Mouse (Mus musculus): Measurements from ENCODE around the gene Gm7029. TPM values are rescaled to one million over a fixed set of nuclear protein-coding genes. Genes with fewer than 3 reads are reported as not detected.
"Not testable (repeated sequence)": the region's sequence is repeated elsewhere in the genome, so short reads cannot be mapped to it uniquely, and the experiment has no call there.

Gm7029 gene
- total RNA-seq, 1 experiment from 2014 or later: not detected

DNA sequence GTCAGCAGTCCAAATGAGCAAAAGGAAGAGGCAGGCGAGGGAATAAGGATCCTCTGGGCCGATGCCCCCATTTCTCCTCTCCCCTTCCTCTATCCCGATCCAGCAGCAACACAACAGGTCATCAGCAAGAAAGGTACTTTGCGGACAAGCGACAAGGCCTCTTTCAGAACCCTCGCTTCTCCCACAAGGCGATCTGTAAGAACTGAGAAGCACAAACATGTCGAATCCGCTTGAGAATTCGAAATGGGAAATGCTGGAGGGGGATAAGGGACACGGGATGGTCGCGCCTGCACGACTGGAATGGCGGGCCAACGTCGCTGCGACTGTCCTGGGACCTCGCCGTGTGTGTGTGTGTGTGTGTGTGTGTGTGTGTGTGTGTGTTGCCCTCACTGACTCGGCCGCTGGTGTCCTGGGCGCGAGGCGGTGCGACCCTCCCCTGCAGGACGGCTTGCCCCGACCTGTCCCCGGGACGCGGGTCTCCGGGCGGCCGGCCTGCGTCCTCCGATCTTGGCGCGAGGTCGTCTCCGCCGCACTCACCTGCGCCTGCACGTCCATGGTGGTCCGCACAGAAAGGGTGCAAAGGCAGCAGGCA, 16.4 kb downstream of the Gm7029 start:
- ATAC-seq (replicated peaks; ENCODE audit: insufficient number of reproducible peaks, low FRiP score, low TSS enrichment, poor library complexity, severe bottlenecking): not testable (repeated sequence)

DNA sequence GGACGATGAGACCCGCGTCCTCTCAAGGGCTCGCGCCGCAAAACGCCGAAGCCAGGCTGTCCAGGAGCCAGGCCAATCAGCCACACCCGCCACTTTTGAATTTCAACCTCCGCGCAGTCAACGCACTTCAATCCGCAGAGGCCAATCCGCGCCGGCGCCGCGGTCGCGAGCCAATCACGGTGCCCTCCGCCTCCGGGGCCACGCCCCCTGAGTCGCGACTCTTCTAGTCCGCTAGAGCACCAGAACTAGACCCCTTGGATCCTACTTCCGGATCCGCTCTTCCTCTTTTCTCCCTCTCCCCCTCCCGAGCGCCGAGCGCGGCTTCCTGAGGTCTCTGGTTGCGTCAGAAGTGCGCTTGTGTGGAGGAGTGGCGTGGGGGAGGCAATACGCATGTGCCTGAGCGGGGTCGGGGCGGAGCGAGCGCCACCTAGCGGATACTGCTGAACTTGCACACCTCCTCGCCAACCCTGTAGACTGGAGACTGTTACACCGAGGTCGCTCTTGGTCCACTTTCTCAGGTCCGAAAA, 17.0 kb downstream of the Gm7029 start, which contains the start of gene Kifc1:
Kifc1 (minus strand) TSS at position 129 of the 527 bp plus-strand sequence.
- ATAC-seq (replicated peaks; ENCODE audit: insufficient number of reproducible peaks, low FRiP score, low TSS enrichment, poor library complexity, severe bottlenecking): peak; percentile 97

DNA sequence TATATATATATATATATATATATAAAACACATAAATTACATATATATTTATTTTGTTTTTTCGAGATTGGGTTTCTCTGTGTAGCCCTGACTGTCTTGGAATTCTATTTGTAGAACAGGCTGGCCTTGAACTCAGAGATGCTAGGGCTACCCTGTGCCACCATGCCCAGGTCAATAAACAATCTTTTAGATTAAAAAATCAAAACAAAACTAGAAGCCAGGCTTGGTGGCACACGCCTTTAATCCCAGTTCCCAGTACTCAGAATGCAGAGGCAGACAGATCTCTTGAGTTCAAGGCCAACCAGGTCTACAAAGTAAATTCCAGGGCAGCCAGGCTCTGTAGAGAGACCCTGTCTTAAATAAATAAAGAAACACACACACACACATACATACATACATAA, 17.7 kb downstream of the Gm7029 start:
- no peak for ATAC-seq (replicated peaks; ENCODE audit: insufficient number of reproducible peaks, low FRiP score, low TSS enrichment, poor library complexity, severe bottlenecking)

DNA sequence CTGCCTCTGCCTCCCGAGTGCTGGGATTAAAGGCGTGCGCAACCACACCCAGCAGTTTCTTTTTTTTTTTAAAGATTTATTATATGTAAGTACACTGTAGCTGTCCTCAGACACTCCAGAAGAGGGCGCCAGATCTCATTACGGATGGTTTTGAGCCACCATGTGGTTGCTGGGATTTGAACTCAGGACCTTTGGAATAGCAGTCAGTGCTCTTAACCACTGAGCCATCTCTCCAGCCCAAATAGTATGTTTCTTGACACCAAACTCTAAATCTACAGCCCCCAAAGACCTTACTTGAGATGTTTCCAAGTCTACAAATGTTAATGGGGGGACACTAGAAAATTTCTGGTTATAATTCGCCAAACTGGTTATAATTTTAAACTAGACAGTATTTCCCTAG, 18.3 kb downstream of the Gm7029 start:
- not testable (repeated sequence) for ATAC-seq (replicated peaks; ENCODE audit: insufficient number of reproducible peaks, low FRiP score, low TSS enrichment, poor library complexity, severe bottlenecking)

DNA sequence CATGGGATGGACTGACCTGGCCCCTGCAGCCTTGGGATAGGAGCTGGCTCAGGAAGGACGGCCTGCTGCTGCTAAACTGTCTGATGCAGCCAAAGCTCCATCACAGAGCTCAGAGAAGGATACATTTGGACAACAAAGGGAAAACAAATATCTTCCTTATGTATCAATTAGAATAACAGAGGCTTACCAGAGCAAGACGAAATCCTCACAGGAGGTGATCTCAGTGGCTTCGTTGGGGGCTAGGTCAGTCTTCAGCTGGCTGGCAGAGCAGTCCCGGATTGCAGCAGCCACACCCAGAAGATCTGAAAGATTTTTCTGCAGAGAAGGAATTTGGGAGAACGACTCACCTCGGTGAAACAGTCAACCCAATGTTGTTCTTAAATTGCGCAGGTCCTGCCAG, 18.8 kb downstream of the Gm7029 start:
- ATAC-seq (replicated peaks; ENCODE audit: insufficient number of reproducible peaks, low FRiP score, low TSS enrichment, poor library complexity, severe bottlenecking): no peak

DNA sequence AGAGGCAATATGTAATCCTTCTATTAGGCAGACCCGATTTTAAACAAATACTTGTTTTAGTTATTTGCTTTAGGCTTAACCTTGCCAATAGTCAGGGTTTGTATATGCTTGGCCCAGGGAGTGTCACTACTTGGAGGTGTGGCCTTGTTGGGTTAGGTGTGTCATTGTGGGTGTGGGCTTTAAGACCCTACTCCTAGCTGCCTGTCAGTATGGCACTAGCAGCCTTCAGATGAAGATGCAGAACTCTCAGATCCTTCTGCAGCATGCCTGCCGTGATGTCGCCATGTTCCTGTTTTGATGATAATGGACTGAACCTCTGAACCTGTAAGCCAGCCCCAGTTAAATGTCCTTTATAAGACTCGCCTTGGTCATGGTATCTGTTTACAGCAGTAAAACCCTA, 19.4 kb downstream of the Gm7029 start:
- ATAC-seq (replicated peaks; ENCODE audit: insufficient number of reproducible peaks, low FRiP score, low TSS enrichment, poor library complexity, severe bottlenecking): not testable (repeated sequence)

DNA sequence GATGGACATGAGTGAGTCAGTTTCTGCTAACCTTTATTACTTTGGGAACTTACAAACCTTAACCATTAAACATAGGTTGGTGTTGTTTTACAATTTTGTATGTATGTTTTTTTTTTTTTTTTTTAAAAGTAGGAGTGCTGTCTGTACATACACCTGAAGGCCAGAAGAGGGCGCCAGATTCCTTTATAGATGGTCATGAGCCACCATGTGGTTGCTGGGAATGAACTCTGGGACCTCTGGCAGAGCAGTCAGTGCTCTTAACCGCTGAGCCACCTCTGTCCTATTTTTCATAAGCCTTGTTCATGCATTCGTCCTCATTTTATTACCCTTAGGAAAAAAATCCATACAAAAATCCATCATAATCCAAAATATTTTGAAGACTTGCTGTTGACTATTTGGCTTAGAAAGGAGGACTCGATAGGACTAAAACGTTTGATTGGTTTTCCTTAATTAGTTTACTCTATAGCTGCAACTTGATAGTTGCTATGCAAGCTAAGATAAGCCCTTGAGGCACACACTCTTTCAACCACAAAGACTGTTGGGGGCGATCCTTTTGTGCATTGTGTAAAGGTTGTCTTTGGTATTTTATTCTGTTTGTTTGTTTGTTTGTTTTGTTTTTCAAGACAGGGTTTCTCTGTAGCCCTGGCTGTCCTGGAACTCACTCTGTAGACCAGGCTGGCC, 23.6 kb downstream of the Gm7029 start:
- ATAC-seq (replicated peaks; ENCODE audit: insufficient number of reproducible peaks, low FRiP score, low TSS enrichment, poor library complexity, severe bottlenecking): no peak

DNA sequence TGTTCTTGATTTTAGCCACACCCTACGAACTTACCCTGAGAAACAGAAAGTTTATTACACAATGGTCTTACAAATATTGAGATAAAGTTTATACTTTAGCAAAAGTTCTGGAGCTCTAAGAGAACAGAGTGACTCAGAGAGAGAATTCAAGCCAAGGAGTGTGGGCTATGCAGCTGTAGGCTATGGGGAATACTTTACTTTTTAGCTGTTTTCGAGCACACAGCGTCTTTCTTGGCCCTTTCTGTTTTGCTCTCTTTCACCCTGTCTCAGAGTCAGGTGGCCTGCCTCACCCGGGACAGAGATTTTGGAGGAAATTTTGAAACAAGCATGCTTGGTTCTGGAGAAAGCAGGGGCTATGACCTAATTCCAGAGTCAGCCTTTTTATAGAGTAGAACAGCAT, 24.6 kb downstream of the Gm7029 start:
- ATAC-seq (replicated peaks; ENCODE audit: insufficient number of reproducible peaks, low FRiP score, low TSS enrichment, poor library complexity, severe bottlenecking): not testable (repeated sequence)

DNA sequence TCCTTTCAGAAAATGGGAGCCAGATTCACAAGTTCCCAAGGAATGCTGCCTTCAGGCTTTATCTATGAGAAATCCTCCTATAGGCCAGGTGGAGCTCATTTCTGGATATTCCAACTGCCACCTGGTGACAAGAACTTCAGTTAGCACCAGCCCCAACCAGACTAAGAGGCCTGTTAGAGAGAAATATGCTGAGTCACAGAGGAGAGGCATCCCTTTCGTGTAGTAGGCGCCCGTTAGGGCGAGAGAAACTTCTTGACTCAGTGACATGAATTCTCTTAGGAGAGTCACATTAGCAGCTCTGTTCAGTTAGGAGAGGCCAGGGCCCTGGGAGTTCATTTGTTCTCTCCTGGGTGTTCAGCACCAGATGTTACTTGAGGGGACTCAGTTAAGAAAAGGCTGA, 26.0 kb downstream of the Gm7029 start:
- ATAC-seq (replicated peaks; ENCODE audit: insufficient number of reproducible peaks, low FRiP score, low TSS enrichment, poor library complexity, severe bottlenecking): 0 out of 2 replicates have a peak, but pooled peaks have one; percentile 16

DNA sequence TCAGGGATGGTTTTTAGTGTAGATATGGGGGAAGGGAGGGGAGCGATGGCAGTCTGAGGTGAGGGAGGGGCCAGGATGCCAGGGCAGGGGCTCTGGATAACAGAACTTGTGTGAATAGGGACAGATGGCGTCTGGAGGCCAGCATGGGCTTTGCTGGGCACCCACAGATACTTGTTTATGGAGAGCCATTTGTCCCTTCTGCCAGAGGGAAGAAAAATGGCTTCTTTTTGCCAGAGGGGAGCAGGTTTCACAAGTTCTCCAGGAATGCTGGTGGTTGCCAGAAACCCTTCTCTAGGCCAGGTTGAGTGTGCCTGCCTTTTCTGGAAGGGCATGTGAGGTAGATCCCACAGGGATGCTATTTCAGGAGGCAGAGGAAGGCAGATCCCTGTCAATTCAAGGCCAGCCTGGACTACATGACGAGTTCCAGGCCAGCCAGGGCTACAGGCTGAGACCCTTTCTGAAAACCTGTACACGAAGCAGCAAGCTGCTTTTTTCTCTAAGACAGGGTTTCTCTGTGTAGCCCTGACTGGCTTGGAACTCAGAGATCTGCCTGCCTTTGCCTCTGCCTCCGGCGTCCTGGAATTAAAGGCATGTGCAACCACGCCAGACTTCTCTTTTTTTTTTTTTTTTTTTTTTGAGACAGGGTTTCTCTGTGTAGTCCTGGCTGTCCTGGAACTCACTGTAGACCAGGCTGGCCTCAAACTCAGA, 26.8 kb downstream of the Gm7029 start:
- ATAC-seq (replicated peaks; ENCODE audit: insufficient number of reproducible peaks, low FRiP score, low TSS enrichment, poor library complexity, severe bottlenecking): no peak

DNA sequence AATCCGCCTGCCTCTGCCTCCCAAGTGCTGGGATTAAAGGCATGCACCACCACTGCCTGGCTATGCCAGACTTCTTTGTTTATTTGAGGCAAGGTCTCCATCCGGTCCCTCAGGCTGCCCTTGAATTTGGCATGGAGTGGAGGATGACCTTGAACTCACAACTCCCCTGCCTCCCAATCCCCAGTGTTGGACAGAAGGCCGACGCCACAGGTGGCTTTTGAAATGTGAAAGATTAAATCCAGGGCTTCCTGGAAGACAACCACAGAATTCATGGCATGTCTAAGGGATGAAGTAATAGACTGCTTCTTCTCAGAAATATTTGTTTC, 27.3 kb downstream of the Gm7029 start:
- no peak for ATAC-seq (replicated peaks; ENCODE audit: insufficient number of reproducible peaks, low FRiP score, low TSS enrichment, poor library complexity, severe bottlenecking)

DNA sequence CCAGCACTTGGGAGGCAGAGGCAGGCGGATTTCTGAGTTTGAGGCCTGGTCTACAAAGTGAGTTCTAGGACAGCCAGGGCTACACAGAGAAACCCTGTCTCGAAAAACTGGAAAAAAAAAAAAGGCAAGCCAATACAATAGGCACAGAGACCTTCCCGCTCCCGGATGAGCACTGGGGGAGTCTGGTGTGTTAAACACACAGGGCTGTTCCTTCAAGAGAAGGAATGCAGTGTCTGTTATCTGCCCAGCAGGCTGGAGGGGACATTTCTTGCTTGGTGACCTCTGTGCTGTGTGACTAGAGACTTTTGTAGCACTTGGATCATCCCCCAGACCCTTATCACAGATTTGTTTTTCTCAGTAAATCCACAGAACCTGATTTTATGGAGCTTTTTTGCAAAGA, 28.0 kb downstream of the Gm7029 start:
- no peak for ATAC-seq (replicated peaks; ENCODE audit: insufficient number of reproducible peaks, low FRiP score, low TSS enrichment, poor library complexity, severe bottlenecking)

DNA sequence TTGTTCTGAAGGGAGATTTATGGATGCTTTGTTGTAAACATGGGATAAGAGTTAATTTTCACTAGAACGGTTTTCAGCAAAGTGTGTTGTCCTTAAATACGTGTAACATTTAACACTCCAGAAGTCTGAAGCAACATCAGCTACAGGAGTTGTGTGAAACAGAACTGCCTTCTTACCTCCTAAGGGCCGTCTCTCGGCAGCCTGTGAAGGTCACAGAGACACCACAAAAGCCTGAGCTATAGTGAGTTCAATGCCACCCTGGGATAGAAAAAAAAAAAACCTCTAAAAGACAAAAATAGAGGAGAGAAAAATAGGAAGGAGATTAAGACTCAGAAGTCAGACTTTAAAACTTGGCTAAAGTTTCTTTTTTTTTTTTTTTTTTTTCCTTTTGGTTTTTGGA, 28.4 kb downstream of the Gm7029 start:
- no peak for ATAC-seq (replicated peaks; ENCODE audit: insufficient number of reproducible peaks, low FRiP score, low TSS enrichment, poor library complexity, severe bottlenecking)

DNA sequence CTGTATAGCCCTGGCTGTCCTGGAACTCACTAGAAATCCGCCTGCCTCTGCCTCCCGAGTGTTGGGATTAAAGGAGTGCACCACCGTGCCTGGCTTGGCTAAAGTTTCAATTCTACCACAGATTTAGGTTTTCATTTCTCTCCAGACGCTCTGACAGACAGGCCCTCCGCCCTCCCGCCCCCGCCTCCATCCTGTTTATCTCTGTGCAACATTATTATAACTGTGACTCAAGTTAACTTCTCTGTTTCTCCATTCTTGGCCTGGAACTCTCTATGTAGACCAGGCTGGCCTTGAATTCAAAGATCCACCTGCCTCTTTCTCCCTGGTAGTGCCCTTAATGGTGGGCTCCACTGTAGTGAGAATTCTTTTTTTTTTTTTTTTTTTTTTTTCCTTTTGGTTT, 28.9 kb downstream of the Gm7029 start:
- ATAC-seq (replicated peaks; ENCODE audit: insufficient number of reproducible peaks, low FRiP score, low TSS enrichment, poor library complexity, severe bottlenecking): 0 out of 2 replicates have a peak, but pooled peaks have one; percentile 37

DNA sequence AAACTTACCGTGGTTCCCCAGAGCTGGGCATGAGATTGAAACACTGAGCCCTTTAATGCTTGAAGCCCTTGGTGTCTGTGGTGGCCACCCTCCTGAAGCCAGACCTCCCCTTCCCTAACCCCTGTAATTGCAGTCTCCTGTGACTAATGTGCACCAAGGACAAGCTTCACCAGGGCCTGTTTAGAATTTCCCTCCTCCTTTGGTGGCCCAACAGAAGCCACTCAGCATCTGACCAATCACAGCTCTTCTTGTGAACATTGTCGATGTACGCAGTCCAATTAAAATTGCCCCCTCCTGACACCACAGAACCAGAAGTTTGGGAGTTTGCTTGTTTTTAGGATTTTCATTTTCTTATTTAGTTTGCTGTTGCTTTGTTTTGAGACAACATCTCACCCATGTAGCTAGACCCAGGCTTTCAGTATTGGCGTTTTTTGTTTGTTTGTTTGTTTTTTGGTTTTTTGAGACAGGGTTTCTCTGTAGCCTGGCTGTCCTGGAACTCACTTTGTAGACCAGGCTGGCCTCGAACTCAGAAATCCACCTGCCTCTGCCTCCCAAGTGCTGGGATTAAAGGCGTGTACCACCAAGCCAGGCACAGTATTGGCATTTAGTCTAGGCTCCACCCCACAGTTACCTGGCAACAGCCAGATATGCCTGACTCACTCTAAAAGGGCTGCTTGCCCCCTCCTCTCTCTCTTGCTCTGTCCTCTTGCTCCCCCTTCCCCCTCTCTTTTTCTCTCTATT, 30.4 kb downstream of the Gm7029 start:
- ATAC-seq (replicated peaks; ENCODE audit: insufficient number of reproducible peaks, low FRiP score, low TSS enrichment, poor library complexity, severe bottlenecking): not testable (repeated sequence)

DNA sequence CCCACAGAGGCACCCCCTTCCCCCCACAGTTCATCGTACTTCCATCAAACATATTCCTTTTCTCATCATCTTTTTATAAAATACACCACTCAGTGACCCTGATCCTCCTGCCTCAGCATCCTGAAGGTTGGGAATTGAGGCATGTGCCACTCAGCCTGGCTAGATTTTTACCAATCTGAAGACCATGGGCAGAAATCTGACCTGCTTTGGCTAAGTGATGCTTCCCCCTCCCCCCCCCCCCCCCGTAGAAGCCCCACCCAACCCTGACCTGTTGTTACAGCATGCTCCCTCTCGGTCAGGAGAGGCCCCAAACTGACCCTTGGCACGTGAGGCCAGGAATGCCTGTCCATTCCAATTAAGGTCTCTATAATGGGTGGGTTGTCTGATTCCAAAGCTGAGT, 31.2 kb downstream of the Gm7029 start, which contains the start of gene Platr17:
Platr17 (plus strand) TSS at position 301 of the 400 bp plus-strand sequence.
- ATAC-seq (replicated peaks; ENCODE audit: insufficient number of reproducible peaks, low FRiP score, low TSS enrichment, poor library complexity, severe bottlenecking): not testable (repeated sequence)

DNA sequence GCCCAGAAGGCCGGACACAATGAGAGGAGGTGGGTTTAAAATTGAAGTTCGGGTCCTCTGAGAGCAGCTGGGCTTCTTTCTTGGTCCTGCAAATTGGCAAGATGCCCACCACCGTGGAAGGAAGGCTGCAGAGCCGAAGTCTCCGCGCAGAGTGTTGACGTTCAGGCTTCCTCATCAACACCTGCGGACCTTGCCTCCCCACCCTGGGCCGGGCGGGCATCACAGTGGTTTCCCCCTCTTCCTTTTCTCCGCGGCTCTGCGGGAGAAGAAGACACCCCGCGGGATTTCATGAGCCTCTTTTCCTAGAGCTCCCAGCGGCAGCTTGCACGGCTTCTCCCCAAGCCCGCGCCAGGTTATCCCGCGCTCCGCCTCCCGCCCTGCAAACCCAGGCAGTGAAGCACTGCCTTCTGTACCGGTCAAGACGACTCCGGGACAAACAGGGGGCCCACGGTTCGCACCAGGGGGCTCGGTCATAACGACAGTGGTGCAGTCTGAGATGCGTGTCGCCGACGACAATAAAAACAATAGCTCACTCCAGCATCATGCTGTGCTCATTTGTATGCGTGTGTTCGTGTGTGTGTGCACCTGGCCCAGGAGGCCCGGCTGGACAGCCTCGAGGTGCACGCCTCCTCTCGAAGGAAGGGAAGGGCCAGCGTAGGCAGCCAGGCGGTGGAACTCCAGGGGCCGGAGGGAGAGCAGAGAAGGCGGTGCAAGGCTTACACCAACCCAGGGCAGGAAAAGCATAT, 34.9 kb downstream of the Gm7029 start:
- no peak; the same call in 1 of the 2 replicates for ATAC-seq (replicated peaks; ENCODE audit: insufficient number of reproducible peaks, low FRiP score, low TSS enrichment, poor library complexity, severe bottlenecking)

DNA sequence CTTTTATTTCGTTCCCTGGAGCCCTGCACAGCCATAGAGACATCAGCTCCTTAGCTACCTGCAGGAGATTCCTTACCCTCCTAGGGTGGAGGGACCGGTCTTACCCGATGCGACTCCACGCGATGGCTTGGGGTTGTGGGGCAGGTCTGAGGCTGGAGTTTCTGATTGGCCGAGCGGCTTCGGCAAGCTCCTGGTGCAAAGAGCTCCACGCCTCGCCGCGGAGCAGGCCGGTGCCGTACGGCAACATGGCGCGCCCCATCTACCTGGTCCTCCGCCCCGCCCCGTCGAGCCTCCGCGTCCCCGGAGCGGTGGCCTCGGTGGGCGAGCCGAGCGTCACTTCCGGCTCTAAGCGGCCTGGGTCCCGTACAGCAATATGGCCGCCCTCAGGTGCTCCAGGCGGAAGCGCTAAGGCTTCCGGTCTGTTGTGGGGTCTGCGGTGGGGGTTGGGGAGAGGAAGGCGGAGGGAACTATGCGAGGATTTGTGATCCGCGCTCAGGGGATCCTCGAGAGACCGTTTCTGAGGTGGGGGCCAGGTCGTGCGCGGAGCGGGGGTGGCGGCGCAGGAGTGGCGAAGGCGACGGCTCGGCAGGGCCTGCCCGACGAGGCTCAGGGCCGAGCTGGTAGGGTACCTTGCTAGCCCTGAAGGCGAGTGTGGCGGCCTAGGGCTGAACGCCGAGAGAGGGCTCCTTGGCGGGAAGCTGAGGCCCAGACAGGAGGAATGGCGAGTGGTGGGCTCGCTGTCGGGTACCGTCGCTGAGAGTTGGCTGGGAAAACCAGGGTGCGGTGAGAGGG, 35.6 kb downstream of the Gm7029 start, which contains the start of gene Daxx:
Daxx (plus strand) TSS at position 338 of the 792 bp plus-strand sequence.
- ATAC-seq (replicated peaks; ENCODE audit: insufficient number of reproducible peaks, low FRiP score, low TSS enrichment, poor library complexity, severe bottlenecking): peak; percentile 88
